Mouse (Mus musculus) frontal cortex, postnatal 36 days (tissue): ENCODE results near the gene Pxdn.

ENCODE experiments used
- DNase-seq, 2 experiments: peaks; one replicate each; pipeline ENCODE4 v3.0.0; 2022; ENCODE audit warnings: low spot score in 2 of 2

Gene Pxdn

GRCm38 (mm10) chr12:30024264-30024825 is 86.9 kb downstream of the Pxdn start:
- no peak for DNase-seq

- no peak for DNase-seq
Observed at GRCm38 (mm10) chr12:30027721-30028340, 90.4 kb downstream of the Pxdn start.

GRCm38 (mm10) chr12:30029111-30029510 is 91.7 kb downstream of the Pxdn start:
- DNase-seq = no peak

- no peak for DNase-seq
Observed at GRCm38 (mm10) chr12:30030571-30030970, 93.2 kb downstream of the Pxdn start.

GRCm38 (mm10) chr12:30034681-30035080 is 97.3 kb downstream of the Pxdn start:
- no peak for DNase-seq

GRCm38 (mm10) chr12:30035406-30035805 is 98.0 kb downstream of the Pxdn start:
- no peak for DNase-seq

- no peak for DNase-seq
Observed at GRCm38 (mm10) chr12:30035841-30036568, 98.6 kb downstream of the Pxdn start.

- no peak for DNase-seq
Observed at GRCm38 (mm10) chr12:30036569-30037055, 99.2 kb downstream of the Pxdn start.

- DNase-seq = peak; percentile 35 to 64
Observed at GRCm38 (mm10) chr12:30039565-30039964, 102.2 kb downstream of the Pxdn start.

- DNase-seq = peak in 1 of 2 experiments; percentile 66
Observed at GRCm38 (mm10) chr12:30040150-30040549, 102.7 kb downstream of the Pxdn start.

- DNase-seq = no peak
Observed at GRCm38 (mm10) chr12:30048848-30049247, 111.4 kb downstream of the Pxdn start.

GRCm38 (mm10) chr12:30049818-30050217 is 112.4 kb downstream of the Pxdn start:
- no peak for DNase-seq

- DNase-seq = peak; percentile 56 to 76
Observed at GRCm38 (mm10) chr12:30050235-30050634, 112.8 kb downstream of the Pxdn start.

GRCm38 (mm10) chr12:30054761-30055540 is 117.5 kb downstream of the Pxdn start:
- DNase-seq = no peak

GRCm38 (mm10) chr12:30058044-30058443 is 120.6 kb downstream of the Pxdn start:
- no peak for DNase-seq

- DNase-seq = no peak
Observed at GRCm38 (mm10) chr12:30061503-30062117, 124.2 kb downstream of the Pxdn start.

- no peak for DNase-seq
Observed at GRCm38 (mm10) chr12:30062118-30062505, 124.7 kb downstream of the Pxdn start.
